10 mouse cellular contexts compared by ENCODE assay signal in the genomic region with DNA sequence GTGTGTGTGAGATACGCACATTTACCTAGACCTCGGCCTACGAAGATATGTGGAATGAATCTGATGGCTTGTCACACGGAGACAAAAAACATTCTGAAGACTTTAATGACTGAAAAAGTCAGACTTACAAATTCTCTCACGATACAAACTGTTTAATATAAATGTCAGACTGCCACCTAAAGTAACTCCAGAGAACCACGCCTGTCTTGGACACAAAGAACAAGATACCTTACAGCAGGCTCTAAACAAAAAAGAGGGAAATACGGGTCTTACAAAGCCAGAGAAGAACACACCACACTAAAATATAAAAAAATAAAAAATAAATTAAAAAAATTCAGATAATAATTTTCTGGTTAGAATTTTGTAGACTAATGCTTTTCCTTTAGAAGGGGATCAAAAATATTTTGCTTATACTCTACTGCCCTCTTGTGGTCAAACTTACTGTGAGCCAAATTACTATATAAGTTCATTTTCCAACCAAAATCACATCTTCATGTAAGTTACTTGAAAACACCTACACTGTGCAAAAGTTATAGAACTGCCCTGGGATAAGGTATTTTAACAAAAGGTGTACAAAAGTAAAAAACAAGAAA. TPM values are rescaled to one million over a fixed set of nuclear protein-coding genes. Genes with fewer than 3 reads are reported as not detected.
DNase-seq lines count a peak whose midpoint lies in the region; ATAC-seq and TF ChIP-seq lines count a peak whose summit lies in the region.
"Had no signal": no experiment of that assay in that cellular context is flagged by ENCODE, and none has a peak within 500 bp of the region (broad histone marks: within the 10 kb centered on the region; RNA-seq: fewer than 3 reads in every experiment).

No protein-coding gene starts in this region.

- peak; percentile 96 for TF ChIP-seq RAD21 in MEL (IDR thresholded peaks at IDR 0.05; ENCODE audit: low read depth, low read length)

- no peak for ATAC-seq in kidney, postnatal 0 days (replicated peaks; ENCODE audit: low FRiP score, low read depth)

- H3K36me3 ChIP-seq in kidney, postnatal 0 days (ENCODE audit: insufficient read depth, low read length): peaks cover 29% of the 10 kb centered on the region; the same call in 1 of the 2 replicates
- H3K36me3 ChIP-seq in MEL (ENCODE audit: control insufficient read depth in 1 of 2, insufficient read depth in 2 of 2, low read length in 2 of 2): peaks cover 0 to 1% of the 10 kb centered on the region in 2 experiments; a peak in 2 of 4 replicates

- H3K4me2 ChIP-seq in kidney, postnatal 0 days (ENCODE audit: low read length): no peak overlapping the region
- H3K4me2 ChIP-seq: heart, embryonic 15.5 days had no signal

- DNase-seq in kidney, postnatal 0 days (ENCODE audit: low spot score): peak; percentile 86
- DNase-seq in kidney, adult 18-20 months: no peak
- peak; percentile 54 for DNase-seq in CD4-positive helper T cell, adult 2 months (ENCODE audit: low read depth, low spot score)
- DNase-seq in MEL (ENCODE audit: low read depth, low spot score): peak; percentile 77
- peak; percentile 66 for DNase-seq in forelimb bud, embryonic 11.5 days (ENCODE audit: low read depth, low spot score)
- no peak for DNase-seq in frontal cortex, postnatal 10 days (ENCODE audit: low spot score in 2 of 2)
- no peak for DNase-seq in spleen, postnatal 36 days (ENCODE audit: low spot score in 2 of 2)
- DNase-seq in right cerebral cortex, postnatal 14 days: no peak
- DNase-seq: cerebellum, adult 9-11 months had no signal

- H3K27ac ChIP-seq in kidney, postnatal 0 days: no peak overlapping the region
- no peak overlapping the region for H3K27ac ChIP-seq in MEL (ENCODE audit: control insufficient read depth, low read depth, low read length)
- H3K27ac ChIP-seq: heart, embryonic 15.5 days had no signal

- H3K4me1 ChIP-seq in kidney, postnatal 0 days (replicated peaks; ENCODE audit: insufficient read depth, low read length): no peaks in the 10 kb centered on the region
- no peaks in the 10 kb centered on the region for H3K4me1 ChIP-seq in MEL (ENCODE audit: control insufficient read depth in 1 of 2, insufficient read depth in 2 of 2, low read length in 2 of 2)
- H3K4me1 ChIP-seq: heart, embryonic 15.5 days had no signal

- WGBS in kidney, postnatal 0 days: 69% methylated on average over 7 of the region's 7 CpGs

- H3K79me2 ChIP-seq in MEL (ENCODE audit: control insufficient read depth, insufficient read depth, low read length, poor library complexity): no peaks in the 10 kb centered on the region

- H3K9me3 ChIP-seq in kidney, postnatal 0 days (replicated peaks; ENCODE audit: low read length): no peaks in the 10 kb centered on the region
- H3K9me3 ChIP-seq in MEL (replicated peaks; ENCODE audit: insufficient read depth, low read length): no peaks in the 10 kb centered on the region
- H3K9me3 ChIP-seq: heart, embryonic 15.5 days had no signal

- H3K27me3 ChIP-seq in kidney, postnatal 0 days (ENCODE audit: insufficient read depth, low read length): no peaks in the 10 kb centered on the region
- no peaks in the 10 kb centered on the region for H3K27me3 ChIP-seq in MEL (ENCODE audit: control insufficient read depth in 1 of 2, insufficient read depth in 2 of 2, low read length in 2 of 2)
- H3K27me3 ChIP-seq: heart, embryonic 15.5 days had no signal

- H3K9ac ChIP-seq in kidney, postnatal 0 days (ENCODE audit: low read depth, low read length): no peak overlapping the region
- H3K9ac ChIP-seq in MEL (ENCODE audit: control insufficient read depth, low read depth, low read length, poor library complexity, severe bottlenecking): no peak overlapping the region
- H3K9ac ChIP-seq: heart, embryonic 15.5 days had no signal

- no peak overlapping the region for H3K4me3 ChIP-seq in kidney, postnatal 0 days (replicated peaks; ENCODE audit: low read depth, low read length)
- H3K4me3 ChIP-seq in MEL (ENCODE audit: control insufficient read depth in 1 of 2, insufficient read depth in 1 of 2, low read depth in 2 of 2, low read length in 2 of 2): no peak overlapping the region
- H3K4me3 ChIP-seq: heart, embryonic 15.5 days had no signal

- no peak for TF ChIP-seq POLR2A in MEL (IDR thresholded peaks at IDR 0.05; ENCODE audit: control insufficient read depth in 1 of 2, insufficient read depth in 1 of 2, low read depth in 1 of 2, low read length in 2 of 2, poor library complexity in 1 of 2)

- peak; percentile 81 for TF ChIP-seq CTCF in kidney, postnatal 0 days (IDR thresholded peaks at IDR 0.05; ENCODE audit: low read depth)
- TF ChIP-seq CTCF in MEL (IDR thresholded peaks at IDR 0.05 in 2 of 3, conservative IDR thresholded peaks at IDR 0.05 in 1 of 3; ENCODE audit: control insufficient read depth in 1 of 3, insufficient read depth in 1 of 3, low read depth in 2 of 3, low read length in 3 of 3, poor library complexity in 1 of 3, severe bottlenecking in 1 of 3): peak; percentile 29 to 74 (median 45); a peak in 4 of 6 replicates

- TF ChIP-seq EP300 in MEL (IDR thresholded peaks at IDR 0.05; ENCODE audit: low read depth in 1 of 2, low read length in 2 of 2): no peak

TF ChIP-seq in MEL, 35 proteins besides CTCF, POLR2A, EP300 and RAD21:
- no peak for TF ChIP-seq MAX (IDR thresholded peaks at IDR 0.05; ENCODE audit: low read length)
- peak; percentile 86 for TF ChIP-seq ZC3H11A (IDR thresholded peaks at IDR 0.05; ENCODE audit: low read depth, low read length)
- TF ChIP-seq SMC3 (IDR thresholded peaks at IDR 0.05; ENCODE audit: low read depth, low read length): peak; percentile 73

RNA-seq across cellular contexts. Expression of a gene that starts 42.8 kb away (rescaled TPM):
- 37.1 and 41.2 TPM in 2 replicates for polyA plus RNA-seq in kidney, postnatal 0 days (2015; fragmentation: Nextera tagmentation; extraction: Ambion mirVana)
- 37.9 and 43.4 TPM in 2 replicates for total RNA-seq in MEL (2012; rRNA removed)
- polyA plus RNA-seq in MEL (2012; ENCODE audit: insufficient read depth in 1 of 2, insufficient read length in 2 of 2, low read depth in 1 of 2, low replicate concordance in 2 of 2, missing spikeins in 1 of 2): 10 to 100 TPM in 1 of 2 experiments, not detected in 1; 40.2 TPM

RNA-seq across cellular contexts. Expression of a gene that starts 55.5 kb away (rescaled TPM):
- polyA plus RNA-seq in kidney, postnatal 0 days (2015; fragmentation: Nextera tagmentation; extraction: Ambion mirVana): 74.1 and 76.0 TPM in 2 replicates
- 32.1 and 36.1 TPM in 2 replicates for total RNA-seq in MEL (2012; rRNA removed)
- 10 to 100 TPM in 1 of 2 experiments, not detected in 1; 23.6 TPM for polyA plus RNA-seq in MEL (2012; ENCODE audit: insufficient read depth in 1 of 2, insufficient read length in 2 of 2, low read depth in 1 of 2, low replicate concordance in 2 of 2, missing spikeins in 1 of 2)

Comparison
In these comparisons a context has a peak if more than half of its experiments do, and no peak if none do; other contexts are left out.
1. DNase-seq: peak in kidney, postnatal 0 days (single experiment), CD4-positive helper T cell, adult 2 months (single experiment), MEL (single experiment) and forelimb bud, embryonic 11.5 days (single experiment); none in kidney, adult 18-20 months (single experiment), frontal cortex, postnatal 10 days (0 of 2), spleen, postnatal 36 days (0 of 2) and right cerebral cortex, postnatal 14 days (single experiment).